Mouse (Mus musculus): ENCODE data around the gene Kcnj10.

GRCm38 (mm10) chr1:172382090-172382489 lies 41.1 kb downstream of the Kcnj10 start:
- no peak for TF ChIP-seq POLR2A (IDR thresholded peaks at IDR 0.05; ENCODE audit: insufficient read length, low read depth)
- no peak for TF ChIP-seq POLR2AphosphoS2 (IDR thresholded peaks at IDR 0.05; ENCODE audit: insufficient read length, low read depth)
- TF ChIP-seq TCF12 (IDR thresholded peaks at IDR 0.05; ENCODE audit: insufficient read depth, poor library complexity, severe bottlenecking), result no peak
- TF ChIP-seq MAX (IDR thresholded peaks at IDR 0.05; ENCODE audit: low read depth), result no peak
- no peak for TF ChIP-seq REST (IDR thresholded peaks at IDR 0.05; ENCODE audit: insufficient read depth, insufficient read length)
- no peak for TF ChIP-seq USF1 (IDR thresholded peaks at IDR 0.05; ENCODE audit: low read depth)
- TF ChIP-seq E2F4 (IDR thresholded peaks at IDR 0.05; ENCODE audit: insufficient read depth), result no peak
- TF ChIP-seq MYOD1 (IDR thresholded peaks at IDR 0.05; ENCODE audit: control insufficient read depth in 1 of 3, insufficient read length in 2 of 3, low read depth in 2 of 3), result no peak

Data from myocyte (in vitro differentiated cells).